Mouse (Mus musculus) central nervous system, embryonic 11.5 days (tissue): ENCODE data around the gene Osm. TPM values are rescaled to one million over a fixed set of nuclear protein-coding genes. Genes with fewer than 3 reads are reported as not detected.

ENCODE experiments used
- polyA plus RNA-seq: library from polyadenylated mRNA; depleted of rRNA; stranded (reverse); fragments of >200 nt; gene quantifications from 2 replicates; pipeline ENCODE4 v1.2.3, GENCODE M21; 2012; rRNA removed

Gene Osm
- 0.09 and 0.17 TPM in 2 replicates for polyA plus RNA-seq

GRCm38 (mm10) chr11:4235665-4236545 lies at the start of gene Osm:
Gene Osm, plus strand, starts transcription at chr11:4236420.

GRCm38 (mm10) chr11:4186486-4187317 lies 49.5 kb upstream of the Osm start, which contains the start of gene Tbc1d10a:
Gene Tbc1d10a, plus strand, starts transcription at chr11:4186789.

GRCm38 (mm10) chr11:4217914-4218629 lies 18.1 kb upstream of the Osm start, which contains the start of gene Castor1:
Gene Castor1, plus strand, starts transcription at chr11:4218225.

GRCm38 (mm10) chr11:4256846-4257607 lies 20.8 kb downstream of the Osm start, which contains the start of gene Lif:
Gene Lif, plus strand, starts transcription at chr11:4257557.

Other genes with a start within 250 kb of the Osm start
- gene Sec14l4, start 205.0 kb upstream of the Osm start, polyA plus RNA-seq, result 0.06 and 0.17 TPM in 2 replicates
- 0.18 TPM in 1 of 2 replicates, not detected in the other for gene Sec14l3, start 171.6 kb upstream of the Osm start, polyA plus RNA-seq
- gene Mtfp1, start 141.0 kb upstream of the Osm start, polyA plus RNA-seq, result 5.8 and 6.3 TPM in 2 replicates
- gene Sec14l2, start 113.0 kb upstream of the Osm start, polyA plus RNA-seq, result 3.9 and 4.1 TPM in 2 replicates
- 42.2 and 68.5 TPM in 2 replicates for gene Rnf215, start 101.2 kb upstream of the Osm start, polyA plus RNA-seq
- gene Ccdc157, start 76.1 kb upstream of the Osm start, polyA plus RNA-seq, result 12.3 and 14.2 TPM in 2 replicates
- 86.3 and 86.6 TPM in 2 replicates for gene Sf3a1, start 76.1 kb upstream of the Osm start, polyA plus RNA-seq
- gene Tbc1d10a, start 49.6 kb upstream of the Osm start, polyA plus RNA-seq, result 25.3 and 29.9 TPM in 2 replicates
- 1.3 and 1.8 TPM in 2 replicates for gene Castor1, start 18.2 kb upstream of the Osm start, polyA plus RNA-seq
- 0.08 and 0.11 TPM in 2 replicates for gene Lif, start 21.1 kb downstream of the Osm start, polyA plus RNA-seq
- gene Hormad2, start 204.7 kb downstream of the Osm start, polyA plus RNA-seq, result 0.26 and 0.29 TPM in 2 replicates